Mouse (Mus musculus) frontal cortex, postnatal 25 days (tissue): ENCODE data around the gene Tma7.

Experiments used
- DNase-seq, 2 experiments: peaks; one replicate each; pipeline ENCODE4 v3.0.0; 2022; ENCODE audit warnings: low spot score in 2 of 2

Gene Tma7

DNA sequence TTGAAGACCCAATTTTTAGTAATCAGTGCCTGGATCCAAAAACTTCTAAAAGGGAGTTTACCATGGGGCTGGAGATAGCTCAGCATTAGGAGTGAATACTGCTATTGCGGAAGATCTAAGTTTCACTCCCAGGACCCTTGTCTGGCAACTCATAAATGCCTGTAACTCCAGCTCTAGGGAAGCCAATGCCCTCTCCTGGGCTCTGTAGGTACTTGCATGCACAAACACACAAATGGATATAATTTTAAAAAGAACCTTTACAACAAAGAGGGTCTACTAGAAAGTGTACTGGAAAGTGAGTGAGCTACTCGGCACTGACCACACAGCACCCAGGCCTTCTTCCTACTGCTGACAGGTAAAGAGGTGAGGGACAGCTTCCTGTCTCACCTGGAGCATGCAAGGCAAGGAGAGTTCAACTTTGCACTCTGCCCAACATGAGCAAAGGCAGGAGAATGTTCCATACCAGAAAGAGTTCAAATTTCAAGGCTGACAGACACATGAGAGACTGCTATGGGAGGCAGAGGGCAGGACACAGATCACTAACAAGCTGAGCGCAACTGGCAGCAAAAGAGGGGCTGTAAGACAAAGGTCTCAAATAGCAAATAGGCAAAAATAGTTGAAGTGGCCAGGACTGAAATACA lies 14.2 kb downstream of the Tma7 start:
- DNase-seq, result no peak

DNA sequence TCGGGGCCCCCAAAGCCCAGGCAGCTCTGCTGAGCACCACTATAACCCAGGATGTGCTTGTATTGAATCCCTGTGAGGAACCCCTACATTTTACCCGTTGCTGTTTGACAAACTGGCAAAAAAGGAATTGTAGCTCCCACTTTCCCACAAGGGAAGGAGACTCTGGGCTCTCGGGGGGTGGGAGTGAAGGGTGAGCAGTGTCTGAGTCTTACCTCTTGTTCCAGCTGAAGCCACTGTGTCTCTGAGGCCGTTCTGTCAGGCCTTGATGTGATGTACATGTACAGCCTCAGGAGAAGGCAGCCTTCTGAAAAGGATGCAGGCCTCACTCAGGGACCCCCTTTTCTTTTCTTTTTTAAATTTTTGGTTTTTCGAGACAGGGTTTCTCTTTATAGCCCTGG lies 21.5 kb downstream of the Tma7 start:
- no peak for DNase-seq

DNA sequence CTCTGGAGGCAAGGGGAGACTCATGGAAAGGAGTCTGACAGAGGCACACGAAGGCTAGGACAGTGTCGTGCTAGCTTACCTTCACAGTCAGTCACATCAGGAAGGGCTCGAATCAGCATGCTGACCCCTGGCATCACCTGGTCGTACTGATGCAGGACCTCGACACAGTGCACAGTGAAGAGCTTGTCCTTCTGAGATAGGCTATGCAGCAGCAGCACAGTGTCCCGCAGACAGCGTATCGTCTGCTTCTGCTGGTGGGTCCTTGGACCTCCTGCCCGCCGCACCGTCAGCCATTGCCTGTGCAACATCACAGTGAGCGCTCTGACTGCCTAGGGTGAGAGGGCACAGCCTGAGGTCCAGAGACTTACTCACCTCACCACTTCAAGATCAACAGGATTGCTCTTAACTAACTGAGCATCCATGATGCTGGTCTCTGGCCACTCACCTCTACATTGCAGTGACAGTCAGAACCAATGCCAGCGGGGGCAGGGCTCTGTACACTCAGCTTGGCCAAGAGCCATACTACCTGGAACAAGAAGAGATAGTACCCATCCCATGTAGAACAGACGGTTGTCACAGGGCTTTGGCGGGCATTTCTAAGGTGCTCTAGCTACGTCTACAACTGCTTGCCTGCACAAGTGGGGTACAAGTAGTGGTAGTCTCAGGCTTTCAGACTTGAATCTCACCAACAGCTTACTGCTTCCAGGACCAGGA lies 22.0 kb downstream of the Tma7 start:
- no peak for DNase-seq

GRCm38 (mm10) chr9:109059136-109059903 lies 23.1 kb downstream of the Tma7 start, which contains the start of gene Trex1:
TSS of gene Trex1 (minus strand) at chr9:109059734.
- peak; percentile 85 to 93 for DNase-seq

DNA sequence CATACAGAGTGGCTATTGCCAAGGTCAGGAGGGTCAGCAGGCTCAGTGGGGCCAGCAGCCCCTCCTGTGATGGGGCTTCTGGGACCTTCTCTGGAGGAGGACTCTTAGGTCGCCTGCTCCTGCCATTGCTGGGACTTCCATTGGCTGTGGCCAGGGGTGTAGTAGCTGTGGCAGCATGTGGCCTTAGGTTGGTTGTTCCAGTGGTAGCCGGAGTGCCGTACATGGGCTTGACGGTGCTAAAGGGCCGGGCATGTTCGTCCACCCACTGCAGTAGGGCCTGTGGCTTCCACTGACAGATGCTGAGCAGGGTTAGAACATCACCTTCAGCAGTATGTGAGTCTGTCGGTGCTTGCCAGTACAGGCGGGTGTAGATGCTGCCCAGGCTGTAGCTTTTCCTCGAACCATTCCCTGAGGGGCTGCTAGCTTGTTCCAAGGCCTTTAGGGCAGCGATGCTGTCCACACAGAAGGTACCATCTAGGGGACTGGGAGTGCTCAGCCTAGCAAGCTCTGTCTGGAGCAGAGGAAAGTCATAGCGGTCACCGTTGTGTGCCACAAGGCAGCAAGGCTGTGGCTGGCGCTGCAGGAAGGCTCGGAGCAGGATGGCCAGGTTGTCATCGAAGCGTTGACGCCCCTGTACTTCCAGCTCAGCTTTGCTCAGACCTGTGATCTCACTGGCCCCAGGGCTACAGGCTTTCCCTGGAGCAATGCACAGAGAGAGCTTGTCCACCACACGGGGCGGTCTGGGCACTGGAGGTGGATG lies 24.2 kb downstream of the Tma7 start:
- DNase-seq, result no peak

DNA sequence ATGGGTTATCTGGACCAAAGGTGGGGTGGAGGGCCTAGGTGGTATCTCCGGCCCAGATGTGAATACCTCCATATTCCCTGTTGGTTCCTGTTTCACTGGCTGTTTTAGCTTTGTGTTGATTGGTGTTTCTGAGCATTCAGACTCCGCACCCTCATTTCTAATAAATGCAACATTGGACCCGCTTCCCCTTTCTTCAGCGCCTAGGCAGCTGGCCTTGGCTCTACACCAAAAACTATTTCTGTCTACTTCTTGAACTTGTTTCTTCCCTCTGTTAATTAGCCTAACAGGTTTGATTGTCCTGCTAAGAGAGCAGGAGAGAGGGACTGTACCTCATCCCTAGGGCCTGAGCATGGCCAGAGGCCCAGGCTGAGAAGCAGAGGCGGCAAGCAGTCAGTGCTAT lies 24.8 kb downstream of the Tma7 start:
- DNase-seq, result no peak

DNA sequence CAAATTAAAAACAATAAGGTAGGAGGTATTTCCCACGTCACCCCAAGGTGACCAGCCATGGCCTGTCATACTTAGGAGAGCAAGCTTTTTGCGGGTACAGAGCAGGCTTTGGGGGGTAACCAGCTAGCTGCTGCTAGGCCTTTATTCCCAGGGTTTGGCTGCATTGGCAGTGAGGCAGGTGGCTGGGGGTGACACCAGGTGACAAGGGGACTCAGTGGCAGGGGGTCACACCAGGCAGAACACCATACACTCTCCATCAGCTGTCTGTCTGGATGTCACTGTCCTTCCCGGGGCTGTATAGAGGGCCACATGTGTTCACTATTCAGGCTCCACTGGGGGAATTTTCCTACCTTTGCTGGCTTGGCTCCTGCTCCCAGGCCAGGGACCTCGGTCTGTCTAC lies 25.5 kb downstream of the Tma7 start:
- DNase-seq, result no peak

GRCm38 (mm10) chr9:109056081-109056690 lies 26.2 kb downstream of the Tma7 start:
- no peak for DNase-seq

GRCm38 (mm10) chr9:109055271-109056030 lies 26.9 kb downstream of the Tma7 start:
- no peak for DNase-seq

GRCm38 (mm10) chr9:109054712-109055111 lies 27.7 kb downstream of the Tma7 start:
- peak in 1 of 2 experiments; percentile 60 for DNase-seq

GRCm38 (mm10) chr9:109053851-109054250 lies 28.5 kb downstream of the Tma7 start:
- no peak for DNase-seq

GRCm38 (mm10) chr9:109053366-109053765 lies 29.0 kb downstream of the Tma7 start:
- DNase-seq, result no peak

DNA sequence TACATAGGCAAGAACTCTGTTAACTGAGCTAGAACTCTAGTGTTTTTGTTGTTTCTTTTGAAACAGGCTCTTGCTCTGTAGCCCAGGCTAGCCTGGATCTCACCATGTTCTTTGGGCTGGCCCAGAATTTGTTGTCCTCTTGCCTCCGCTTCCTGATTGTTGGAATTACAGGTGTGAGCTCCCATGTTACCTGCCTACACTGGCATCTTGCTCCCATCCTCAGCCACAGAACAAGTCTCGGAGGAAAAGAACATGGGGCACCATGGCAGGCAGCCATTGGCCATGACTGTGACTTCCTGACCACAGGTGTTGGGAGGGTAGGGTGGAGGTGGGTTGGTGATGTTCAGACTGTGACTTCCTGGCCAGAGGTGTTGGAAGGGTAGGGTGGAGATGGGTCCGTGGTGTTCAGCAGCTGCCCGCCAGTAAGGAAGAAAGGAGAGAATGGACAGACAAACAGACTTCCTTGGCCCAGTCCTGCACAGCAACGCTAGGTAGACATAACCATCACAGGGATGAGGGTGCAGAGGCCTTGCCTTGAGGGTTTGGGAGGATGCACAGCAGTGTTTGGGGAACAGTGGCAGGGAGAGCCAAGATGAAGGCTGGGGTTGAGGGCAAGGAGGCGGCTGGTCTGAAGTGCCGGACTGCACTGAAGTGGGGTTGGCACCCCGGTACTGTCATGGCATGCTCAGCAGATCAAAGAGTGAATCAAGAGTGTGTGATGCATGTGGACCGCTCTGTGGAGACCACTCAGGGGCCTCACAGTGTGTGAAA lies 29.7 kb downstream of the Tma7 start:
- no peak for DNase-seq

- no peak for DNase-seq
Observed at GRCm38 (mm10) chr9:109051651-109052489, 30.5 kb downstream of the Tma7 start.

DNA sequence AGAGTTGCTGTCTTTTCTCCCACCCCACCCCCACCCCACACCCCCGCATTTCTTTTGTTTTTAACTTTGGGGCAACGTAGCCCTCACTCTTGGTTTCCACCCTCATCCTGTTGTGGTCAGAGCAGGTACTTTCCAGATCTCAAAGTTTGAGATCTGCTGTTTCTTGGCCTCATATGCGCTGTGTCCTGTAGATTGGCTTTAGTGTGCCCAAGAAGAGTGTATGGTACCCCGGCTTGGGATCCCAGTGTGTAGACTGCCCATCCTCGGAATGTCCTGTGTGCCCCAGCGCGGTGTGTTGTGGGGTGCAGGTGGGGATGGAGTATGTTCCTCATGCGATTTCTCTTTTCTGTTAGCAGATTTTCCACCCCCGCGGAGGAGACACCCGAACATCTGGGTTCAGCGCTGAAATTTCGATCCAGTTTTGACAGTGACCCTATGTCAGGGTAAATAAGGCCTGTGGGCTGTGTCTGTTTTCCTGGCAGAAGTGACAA lies 31.3 kb downstream of the Tma7 start:
- DNase-seq, result no peak

DNA sequence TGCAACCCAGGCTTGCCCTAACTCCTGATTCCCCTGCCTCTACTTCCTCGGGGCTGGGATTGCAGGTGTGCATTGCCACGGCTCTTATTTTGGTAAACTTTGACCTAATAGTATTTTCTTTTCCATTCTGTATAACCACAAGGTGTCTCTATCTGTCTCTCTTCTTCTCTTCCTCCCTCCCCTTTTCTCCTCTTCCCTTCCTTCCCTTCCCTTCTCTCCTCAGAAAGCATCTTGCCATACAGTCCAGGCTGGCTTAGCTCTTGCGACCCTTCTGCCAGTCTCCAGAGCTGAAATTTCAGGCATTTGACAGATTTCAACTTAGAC lies 31.8 kb downstream of the Tma7 start:
- no peak for DNase-seq

- DNase-seq, result no peak
Observed at GRCm38 (mm10) chr9:109049996-109050673, 32.3 kb downstream of the Tma7 start.

- DNase-seq, result no peak
Observed at GRCm38 (mm10) chr9:109049316-109049715, 33.1 kb downstream of the Tma7 start.

GRCm38 (mm10) chr9:109046306-109046705 lies 36.1 kb downstream of the Tma7 start:
- no peak for DNase-seq
